Mouse (Mus musculus) ES-Bruce4 (cell line): ENCODE data around the gene Foxred1. TPM values are rescaled to one million over a fixed set of nuclear protein-coding genes. Genes with fewer than 3 reads are reported as not detected.

Experiments used
- H3K27ac ChIP-seq: 2 replicates; pipeline ENCODE4 v1.5.1; 2012; ENCODE audit warnings: low read length, inconsistent platforms; ENCODE audit not compliant: insufficient read depth
- H3K27me3 ChIP-seq: 2 replicates; pipeline ENCODE4 v1.6.1; 2012; ENCODE audit warnings: mild to moderate bottlenecking, low read length, inconsistent platforms; ENCODE audit not compliant: control insufficient read depth, poor library complexity, insufficient read depth, severe bottlenecking
- H3K36me3 ChIP-seq: 2 replicates; pipeline ENCODE4 v1.6.1; 2012; ENCODE audit warnings: inconsistent platforms, mild to moderate bottlenecking, low read length, moderate library complexity; ENCODE audit not compliant: control insufficient read depth, poor library complexity, insufficient read depth, severe bottlenecking
- H3K4me1 ChIP-seq: one replicate; pipeline ENCODE4 v1.8.1; 2011; ENCODE audit warnings: low read length; ENCODE audit not compliant: control insufficient read depth, insufficient read depth
- H3K4me3 ChIP-seq: 2 replicates; pipeline ENCODE4 v1.5.1; 2011; ENCODE audit warnings: low read depth, mild to moderate bottlenecking, low read length
- H3K9ac ChIP-seq: 2 replicates; pipeline ENCODE4 v1.6.1; 2012; ENCODE audit warnings: low read depth, mild to moderate bottlenecking, inconsistent platforms; ENCODE audit not compliant: poor library complexity, severe bottlenecking
- H3K9me3 ChIP-seq: replicated peaks from 2 replicates; pipeline ENCODE4 v1.6.1; 2012; ENCODE audit warnings: mild to moderate bottlenecking, low read length, inconsistent platforms; ENCODE audit not compliant: control insufficient read depth, poor library complexity, insufficient read depth, severe bottlenecking
- CTCF ChIP-seq: IDR thresholded peaks from one replicate; pipeline ENCODE4 v1.8.1; 2011; ENCODE audit warnings: low read depth, low read length
- EP300 ChIP-seq: IDR thresholded peaks from 2 replicates; pipeline ENCODE4 v1.6.1; 2011; ENCODE audit warnings: low read depth, low read length; ENCODE audit not compliant: insufficient read depth
- POLR2A ChIP-seq: IDR thresholded peaks from one replicate; pipeline ENCODE4 v1.8.1; 2011; ENCODE audit warnings: low read length; ENCODE audit not compliant: insufficient read depth
- polyA plus RNA-seq: library from polyadenylated mRNA; stranded (reverse); fragments of >200 nt; gene quantifications from 2 replicates; pipeline ENCODE4 v1.2.4, GENCODE M21; 2011; ENCODE audit warnings: low read depth; ENCODE audit not compliant: missing spikeins, insufficient read depth, insufficient read length

The Foxred1 gene
- polyA plus RNA-seq = 34.7 and 36.6 TPM in 2 replicates

DNA sequence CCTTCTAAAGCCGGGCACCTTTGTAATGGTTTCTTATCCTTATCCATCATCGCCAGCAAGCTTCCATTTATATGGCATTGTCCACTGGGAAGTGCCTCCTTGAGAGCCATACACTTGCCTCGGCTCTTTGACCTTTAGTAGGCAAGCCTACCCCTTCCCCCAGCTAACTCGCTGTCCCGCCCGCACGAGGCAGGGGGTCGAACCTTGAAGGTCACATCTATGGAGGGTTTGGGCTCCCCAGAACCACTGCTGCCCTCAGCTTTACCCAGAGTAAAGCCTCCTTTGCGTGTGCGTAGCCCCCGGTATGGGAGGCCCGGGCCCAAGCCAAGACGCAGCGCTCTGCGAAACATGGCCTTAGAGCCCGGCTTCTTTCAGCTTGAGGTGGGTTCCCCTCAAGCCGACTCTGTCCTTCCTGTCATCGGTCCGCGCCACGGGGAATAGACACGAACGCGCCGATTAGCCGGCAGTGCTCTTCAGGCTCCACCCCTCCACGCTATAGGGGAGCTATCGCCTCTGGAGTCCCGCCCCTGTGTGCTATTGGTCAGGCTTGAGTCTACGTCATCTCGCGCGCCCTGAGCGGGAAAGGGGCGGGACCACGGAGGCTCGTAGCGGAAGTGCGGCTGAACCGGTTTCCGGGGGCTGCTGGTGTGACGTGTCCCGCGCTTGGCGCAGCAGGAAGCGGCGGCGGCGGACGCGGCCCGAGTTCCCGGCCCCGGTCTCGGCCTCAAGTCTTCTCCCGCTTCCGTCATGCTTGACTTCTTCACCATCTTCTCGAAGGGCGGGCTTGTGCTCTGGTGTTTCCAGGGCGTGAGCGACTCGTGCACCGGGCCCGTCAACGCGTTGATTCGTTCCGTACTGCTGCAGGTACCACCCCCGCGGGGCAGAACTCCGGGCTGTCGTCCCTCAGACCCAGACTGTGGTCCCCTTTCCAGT, at the start of gene Foxred1:
Gene Foxred1, minus strand, starts transcription at position 514 of the 933 bp plus-strand sequence.
- H3K9me3 ChIP-seq = no peaks in the 10 kb centered on the region

DNA sequence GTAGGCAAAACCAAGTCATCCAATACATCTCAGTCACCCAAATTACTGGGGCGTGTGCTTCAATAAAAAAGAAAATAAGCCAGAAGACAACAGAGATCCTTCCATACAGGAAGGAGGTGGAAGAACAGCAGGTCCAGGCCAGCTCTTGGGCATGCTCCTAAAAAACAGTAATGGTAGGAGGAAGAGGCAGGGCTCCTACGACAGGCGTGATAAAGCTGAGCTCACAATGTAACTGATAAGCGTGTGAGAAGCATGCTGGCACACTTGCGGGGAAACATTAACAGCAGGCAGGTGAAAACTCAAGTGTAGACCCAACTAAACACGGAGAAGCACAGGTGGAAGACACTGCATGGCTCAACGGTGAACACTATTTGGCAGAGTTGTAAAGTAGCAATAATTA, 46.5 kb upstream of the Foxred1 start:
- Histone ChIP-seq H3K9ac (no peak overlapping the region), H3K4me1 (no peaks in the 10 kb centered on the region), H3K4me3 (no peak overlapping the region), H3K27ac (no peak overlapping the region), H3K36me3 (no peaks in the 10 kb centered on the region), H3K9me3 (no peaks in the 10 kb centered on the region), H3K27me3 (no peaks in the 10 kb centered on the region)
- TF ChIP-seq CTCF = no peak
- TF ChIP-seq POLR2A = no peak
- TF ChIP-seq EP300 = no peak

More for the DNA sequence above, at the start of gene Foxred1:
- Histone ChIP-seq H3K9ac (peak within 1 kb of the TSS; percentile 72), H3K36me3 (peaks cover 63% of the 10 kb centered on the region), H3K4me3 (peak within 1 kb of the TSS; percentile 100), H3K4me1 (no peaks in the 10 kb centered on the region), H3K27me3 (no peaks in the 10 kb centered on the region), H3K27ac (peak within 1 kb of the TSS; percentile 24)
- TF ChIP-seq POLR2A (peak; percentile 64), CTCF (no peak), EP300 (no peak)

DNA sequence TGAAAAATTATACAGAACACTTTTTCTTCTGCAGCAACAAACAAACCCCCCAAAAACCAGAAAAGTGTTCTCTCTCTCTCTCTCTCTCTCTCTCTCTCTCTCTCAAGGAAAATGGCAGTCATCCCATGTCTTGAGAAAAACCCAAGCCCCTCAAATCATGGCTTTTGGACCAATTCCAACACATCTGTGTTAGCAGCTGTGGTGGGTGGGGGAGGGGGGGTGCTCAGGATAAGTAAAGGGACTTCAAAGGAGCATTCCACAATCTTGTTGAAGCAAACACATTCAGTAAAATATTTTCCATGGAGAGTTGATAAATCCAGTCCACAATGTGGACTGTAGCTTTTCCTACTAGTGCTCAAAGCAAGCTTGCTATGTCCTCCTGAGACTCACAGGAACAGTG, 38.6 kb upstream of the Foxred1 start:
- Histone ChIP-seq H3K4me1 (no peaks in the 10 kb centered on the region), H3K27ac (no peak overlapping the region), H3K9ac (no peak overlapping the region), H3K4me3 (no peak overlapping the region), H3K9me3 (no peaks in the 10 kb centered on the region), H3K36me3 (no peaks in the 10 kb centered on the region), H3K27me3 (no peaks in the 10 kb centered on the region)
- no peak for TF ChIP-seq CTCF
- TF ChIP-seq POLR2A = no peak
- no peak for TF ChIP-seq EP300

DNA sequence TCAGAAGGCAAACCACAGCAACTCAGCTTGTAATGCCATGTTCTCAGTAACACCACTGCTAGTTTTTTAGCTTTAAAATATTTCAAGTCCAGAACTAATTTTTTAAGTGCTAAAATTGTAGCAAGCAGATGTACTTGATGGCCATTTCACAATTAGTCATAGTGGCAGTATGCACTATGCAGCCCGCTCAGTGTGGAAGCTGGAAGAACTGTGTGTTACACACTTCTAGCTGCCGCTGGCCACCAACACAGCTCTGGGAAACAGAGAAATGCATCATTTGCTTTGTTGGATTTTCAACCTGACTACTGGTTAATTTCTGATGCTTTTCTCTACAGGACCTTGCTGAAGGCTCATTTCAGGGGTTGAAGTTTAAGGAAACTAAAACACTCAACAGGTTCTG, 36.5 kb upstream of the Foxred1 start:
- no peak overlapping the region for H3K9ac ChIP-seq
- no peaks in the 10 kb centered on the region for H3K9me3 ChIP-seq
- TF ChIP-seq CTCF = no peak
- TF ChIP-seq EP300 = no peak
- TF ChIP-seq POLR2A = no peak
- no peaks in the 10 kb centered on the region for H3K36me3 ChIP-seq
- no peaks in the 10 kb centered on the region for H3K27me3 ChIP-seq
- no peaks in the 10 kb centered on the region for H3K4me1 ChIP-seq
- no peak overlapping the region for H3K4me3 ChIP-seq
- no peak overlapping the region for H3K27ac ChIP-seq

DNA sequence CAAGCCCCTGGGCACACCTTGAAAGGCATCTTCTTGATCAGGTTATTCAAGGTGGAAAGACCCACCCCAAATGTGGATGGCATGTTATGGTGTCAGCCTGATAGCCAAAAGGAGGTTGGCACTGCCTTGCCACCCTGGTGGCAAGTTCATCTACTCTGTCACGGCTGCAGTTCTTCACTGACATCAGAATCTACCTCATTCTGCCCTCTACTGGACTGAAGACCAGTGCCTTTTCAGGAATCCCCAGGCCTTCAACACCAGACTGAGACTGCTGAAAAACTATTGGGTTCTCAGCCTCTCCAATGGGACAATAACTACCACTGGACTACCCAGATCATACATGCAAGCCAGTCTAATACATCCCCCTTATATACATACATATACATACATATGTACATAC, 28.9 kb upstream of the Foxred1 start:
- Histone ChIP-seq H3K9me3 (no peaks in the 10 kb centered on the region), H3K4me3 (no peak overlapping the region), H3K4me1 (no peaks in the 10 kb centered on the region), H3K36me3 (peaks cover under 1% of the 10 kb centered on the region; the same call in 1 of the 2 replicates), H3K27ac (no peak overlapping the region), H3K27me3 (no peaks in the 10 kb centered on the region), H3K9ac (no peak overlapping the region)
- TF ChIP-seq CTCF = no peak
- no peak for TF ChIP-seq POLR2A
- TF ChIP-seq EP300 = no peak
